Mouse (Mus musculus): Measurements from ENCODE around the gene Rplp1. TPM values are rescaled to one million over a fixed set of nuclear protein-coding genes. Genes with fewer than 3 reads are reported as not detected.
A peak's percentile ranks its signal among the peaks of the same experiment; 100 is the strongest.

Rplp1 gene
- polyA plus RNA-seq (2016; fragmentation: Nextera tagmentation; extraction: Ambion mirVana): 758 and 840 TPM in 2 replicates

GRCm38 (mm10) chr9:61914203-61914916 lies at the start of gene Rplp1:
Rplp1 (minus strand) TSS chr9:61914542.
- Histone ChIP-seq H3K4me2 (peak within 1 kb of the TSS; percentile 84), H3K9ac (peak within 1 kb of the TSS; percentile 89), H3K27ac (peak within 1 kb of the TSS; percentile 93), H3K9me3 (no peaks in the 10 kb centered on the region), H3K4me3 (replicated peaks) (peak within 1 kb of the TSS; percentile 92), H3K36me3 (replicated peaks) (peaks cover 55% of the 10 kb centered on the region), H3K27me3 (no peaks in the 10 kb centered on the region), H3K4me1 (peaks cover 18% of the 10 kb centered on the region)
- peak; percentile 98 for ATAC-seq (ENCODE audit: low FRiP score)
- under 1% methylated on average over 70 of the region's 70 CpGs for WGBS

- Histone ChIP-seq H3K9me3 (no peaks in the 10 kb centered on the region), H3K27me3 (no peaks in the 10 kb centered on the region), H3K4me2 (no peak overlapping the region), H3K4me1 (peaks cover 5% of the 10 kb centered on the region; the same call in 1 of the 2 replicates), H3K36me3 (replicated peaks) (no peaks in the 10 kb centered on the region), H3K27ac (no peak overlapping the region), H3K4me3 (replicated peaks) (no peak overlapping the region), H3K9ac (no peak overlapping the region)
- WGBS: 78% methylated on average over 6 of the region's 6 CpGs
- ATAC-seq (ENCODE audit: low FRiP score): no peak
Measured at GRCm38 (mm10) chr9:61963356-61963755, 49.0 kb upstream of the Rplp1 start.

GRCm38 (mm10) chr9:61961181-61961580 lies 46.8 kb upstream of the Rplp1 start:
- Histone ChIP-seq H3K4me2 (no peak overlapping the region), H3K9me3 (no peaks in the 10 kb centered on the region), H3K36me3 (replicated peaks) (no peaks in the 10 kb centered on the region), H3K27me3 (no peaks in the 10 kb centered on the region), H3K9ac (no peak overlapping the region), H3K27ac (no peak overlapping the region), H3K4me1 (peaks cover 5% of the 10 kb centered on the region; the same call in 1 of the 2 replicates), H3K4me3 (replicated peaks) (no peak overlapping the region)
- WGBS: 89% methylated on average over 4 of the region's 4 CpGs
- no peak for ATAC-seq (ENCODE audit: low FRiP score)

GRCm38 (mm10) chr9:61960753-61961152 lies 46.4 kb upstream of the Rplp1 start:
- no peak overlapping the region for H3K9ac ChIP-seq
- no peaks in the 10 kb centered on the region for H3K9me3 ChIP-seq
- H3K4me3 ChIP-seq (replicated peaks): no peak overlapping the region
- H3K27me3 ChIP-seq: no peaks in the 10 kb centered on the region
- no peak for ATAC-seq (ENCODE audit: low FRiP score)
- H3K4me2 ChIP-seq: no peak overlapping the region
- no peaks in the 10 kb centered on the region for H3K36me3 ChIP-seq (replicated peaks)
- H3K27ac ChIP-seq: no peak overlapping the region
- H3K4me1 ChIP-seq: peaks cover 5% of the 10 kb centered on the region; the same call in 1 of the 2 replicates
- WGBS: 81% methylated on average over 5 of the region's 5 CpGs

GRCm38 (mm10) chr9:61959921-61960569 lies 45.7 kb upstream of the Rplp1 start:
- no peak for ATAC-seq (ENCODE audit: low FRiP score)
- no peak overlapping the region for H3K27ac ChIP-seq
- no peaks in the 10 kb centered on the region for H3K27me3 ChIP-seq
- H3K4me2 ChIP-seq: no peak overlapping the region
- no peak overlapping the region for H3K4me3 ChIP-seq (replicated peaks)
- 86% methylated on average over 1 of the region's 1 CpGs for WGBS
- no peak overlapping the region for H3K9ac ChIP-seq
- H3K36me3 ChIP-seq (replicated peaks): no peaks in the 10 kb centered on the region
- no peaks in the 10 kb centered on the region for H3K9me3 ChIP-seq
- peaks cover 5% of the 10 kb centered on the region; the same call in 1 of the 2 replicates for H3K4me1 ChIP-seq

GRCm38 (mm10) chr9:61954707-61955106 lies 40.4 kb upstream of the Rplp1 start:
- H3K4me3 ChIP-seq (replicated peaks): no peak overlapping the region
- no peaks in the 10 kb centered on the region for H3K36me3 ChIP-seq (replicated peaks)
- H3K27me3 ChIP-seq: no peaks in the 10 kb centered on the region
- no peak overlapping the region for H3K9ac ChIP-seq
- H3K4me1 ChIP-seq: no peaks in the 10 kb centered on the region
- H3K4me2 ChIP-seq: no peak overlapping the region
- H3K9me3 ChIP-seq: no peaks in the 10 kb centered on the region
- ATAC-seq (ENCODE audit: low FRiP score): no peak
- H3K27ac ChIP-seq: no peak overlapping the region

- H3K27ac ChIP-seq: no peak overlapping the region
- no peaks in the 10 kb centered on the region for H3K36me3 ChIP-seq (replicated peaks)
- no peak overlapping the region for H3K4me3 ChIP-seq (replicated peaks)
- H3K9me3 ChIP-seq: no peaks in the 10 kb centered on the region
- H3K4me2 ChIP-seq: no peak overlapping the region
- peaks cover 11% of the 10 kb centered on the region for H3K4me1 ChIP-seq
- H3K9ac ChIP-seq: no peak overlapping the region
- H3K27me3 ChIP-seq: no peaks in the 10 kb centered on the region
- ATAC-seq (ENCODE audit: low FRiP score): no peak
- WGBS: 59% methylated on average over 7 of the region's 7 CpGs
Measured at GRCm38 (mm10) chr9:61952241-61952640, 37.9 kb upstream of the Rplp1 start.

- Histone ChIP-seq H3K36me3 (replicated peaks) (peaks cover 12% of the 10 kb centered on the region), H3K4me2 (peak overlapping the region; percentile 88), H3K27ac (peak overlapping the region; percentile 84; the same call in 1 of the 2 replicates), H3K27me3 (no peaks in the 10 kb centered on the region), H3K9ac (peak overlapping the region; percentile 59), H3K4me1 (peaks cover 23% of the 10 kb centered on the region), H3K9me3 (no peaks in the 10 kb centered on the region), H3K4me3 (replicated peaks) (peak overlapping the region; percentile 85)
- 6% methylated on average over 24 of the region's 24 CpGs for WGBS
- ATAC-seq (ENCODE audit: low FRiP score): peak; percentile 81
Measured at GRCm38 (mm10) chr9:61947402-61948346, 33.3 kb upstream of the Rplp1 start.

- ATAC-seq (ENCODE audit: low FRiP score): peak; percentile 92
- under 1% methylated on average over 44 of the region's 44 CpGs for WGBS
- peak within 1 kb of the TSS; percentile 88 for H3K4me2 ChIP-seq
Measured at GRCm38 (mm10) chr9:61946623-61947401, 32.5 kb upstream of the Rplp1 start, which contains the start of gene Kif23. Kif23 (minus strand) TSS chr9:61946774.

GRCm38 (mm10) chr9:61945973-61946611 lies 31.8 kb upstream of the Rplp1 start:
- Histone ChIP-seq H3K4me2 (peak overlapping the region; percentile 88), H3K4me1 (peaks cover 23% of the 10 kb centered on the region), H3K27ac (peak overlapping the region; percentile 84), H3K9me3 (no peaks in the 10 kb centered on the region), H3K4me3 (replicated peaks) (peak overlapping the region; percentile 85), H3K36me3 (replicated peaks) (peaks cover 27% of the 10 kb centered on the region), H3K9ac (peak overlapping the region; percentile 89), H3K27me3 (no peaks in the 10 kb centered on the region)
- peak; percentile 83 for ATAC-seq (ENCODE audit: low FRiP score)
- under 1% methylated on average over 38 of the region's 38 CpGs for WGBS

More at GRCm38 (mm10) chr9:61946623-61947401, 32.5 kb upstream of the Rplp1 start, which contains the start of gene Kif23:
- Histone ChIP-seq H3K36me3 (replicated peaks) (peaks cover 20% of the 10 kb centered on the region), H3K9ac (peak within 1 kb of the TSS; percentile 89), H3K27me3 (no peaks in the 10 kb centered on the region), H3K4me3 (replicated peaks) (peak within 1 kb of the TSS; percentile 85), H3K27ac (peak within 1 kb of the TSS; percentile 84), H3K4me1 (peaks cover 23% of the 10 kb centered on the region), H3K9me3 (no peaks in the 10 kb centered on the region)

GRCm38 (mm10) chr9:61941054-61941453 lies 26.7 kb upstream of the Rplp1 start:
- Histone ChIP-seq H3K4me2 (no peak overlapping the region), H3K36me3 (replicated peaks) (peaks cover 74% of the 10 kb centered on the region), H3K9ac (no peak overlapping the region), H3K9me3 (no peaks in the 10 kb centered on the region), H3K27me3 (no peaks in the 10 kb centered on the region), H3K27ac (no peak overlapping the region), H3K4me1 (peaks cover 10% of the 10 kb centered on the region), H3K4me3 (replicated peaks) (no peak overlapping the region)
- WGBS: 93% methylated on average over 3 of the region's 3 CpGs
- no peak for ATAC-seq (ENCODE audit: low FRiP score)

Measured in forebrain, embryonic 12.5 days (tissue).